Mouse (Mus musculus) olfactory bulb, adult 2 months (tissue): Measurements from ENCODE around the gene Batf2.

Experiments used
- CTCF ChIP-seq: fragments of 200-500 bp; IDR thresholded peaks from 2 replicates; pipeline ENCODE4 v1.5.1; 2012; ENCODE audit warnings: low read depth, mild to moderate bottlenecking, low read length, moderate library complexity; ENCODE audit not compliant: insufficient read depth
- POLR2A ChIP-seq: fragments of 200-500 bp; IDR thresholded peaks from 2 replicates; pipeline ENCODE4 v1.6.1; 2012; ENCODE audit warnings: mild to moderate bottlenecking, low read depth, low read length, moderate library complexity; ENCODE audit not compliant: insufficient read depth

GRCm38 (mm10) chr19:6206716-6207115 lies 65.9 kb downstream of the Batf2 start:
- TF ChIP-seq POLR2A (no peak), CTCF (no peak)
